Mouse (Mus musculus) left cerebral cortex, adult 2 months (tissue): Measurements from ENCODE around the gene Selenow. TPM values are rescaled to one million over a fixed set of nuclear protein-coding genes. Genes with fewer than 3 reads are reported as not detected.
"Not testable (repeated sequence)": the region's sequence is repeated elsewhere in the genome, so short reads cannot be mapped to it uniquely, and the experiment has no call there.

ENCODE experiments used
- DNase-seq, 2 experiments: peaks; one replicate each; pipeline ENCODE4 v3.0.0; 2021 to 2022; ENCODE audit warnings: low spot score in 2 of 2, mixed read lengths in 1 of 2; ENCODE audit errors: extremely low spot score in 1 of 2
- H3K27ac ChIP-seq: fragments of 200-600 bp; 2 replicates; pipeline ENCODE4 v1.8.1; 2022
- H3K4me3 ChIP-seq: fragments of 200-600 bp; 2 replicates; pipeline ENCODE4 v1.8.1; 2022
- CTCF ChIP-seq: fragments of 200-600 bp; IDR thresholded peaks from 2 replicates; pipeline ENCODE4 v1.8.1; 2022; ENCODE audit warnings: antibody characterized with exemption, mild to moderate bottlenecking, moderate library complexity
- intact Hi-C: fragments of 180-260 bp; cut with DNase I; formaldehyde crosslinking; loops from one replicate; pipeline ENCODE4 v1.15.1; 2025
- total RNA-seq, 2 experiments: library from RNA; stranded (reverse); gene quantifications; 2 replicates each; pipeline ENCODE4 v1.2.3; 2021

Gene Selenow
- total RNA-seq, 2 experiments from 2014 or later: 1,033 to 1,089 TPM

GRCm38 (mm10) chr7:15916134-15916723 is 6.0 kb downstream of the Selenow start:
- H3K4me3 ChIP-seq: no peak overlapping the region
- DNase-seq: no peak
- no peak for TF ChIP-seq CTCF
- no peak overlapping the region for H3K27ac ChIP-seq
- intact Hi-C loops: no loop called here

GRCm38 (mm10) chr7:15915695-15916094 is 6.5 kb downstream of the Selenow start:
- H3K27ac ChIP-seq, intact Hi-C loops, DNase-seq, H3K4me3 ChIP-seq: not testable (repeated sequence)

DNA sequence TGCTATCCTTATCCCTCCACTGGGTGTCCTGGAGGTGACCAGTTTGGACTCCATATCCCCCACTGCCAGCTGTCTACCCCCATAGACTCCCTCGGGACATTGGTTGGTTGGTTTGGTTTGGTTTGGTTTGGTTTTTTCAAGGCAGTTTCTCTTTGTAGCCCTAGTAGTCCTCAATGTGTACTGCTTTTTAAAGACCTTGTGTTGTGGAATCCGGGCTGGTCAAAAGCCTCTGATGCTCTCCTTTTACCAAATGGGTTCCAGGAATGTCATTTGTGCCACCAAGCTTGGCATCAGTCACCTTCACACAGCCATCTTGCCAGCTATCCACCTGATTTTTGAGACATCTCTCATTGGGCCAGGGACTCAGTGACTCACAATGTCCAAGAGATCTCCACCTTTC is 7.5 kb downstream of the Selenow start:
- intact Hi-C loops: no loop called here
- Histone ChIP-seq H3K4me3 (no peak overlapping the region), H3K27ac (no peak overlapping the region)
- no peak for TF ChIP-seq CTCF
- no peak for DNase-seq

DNA sequence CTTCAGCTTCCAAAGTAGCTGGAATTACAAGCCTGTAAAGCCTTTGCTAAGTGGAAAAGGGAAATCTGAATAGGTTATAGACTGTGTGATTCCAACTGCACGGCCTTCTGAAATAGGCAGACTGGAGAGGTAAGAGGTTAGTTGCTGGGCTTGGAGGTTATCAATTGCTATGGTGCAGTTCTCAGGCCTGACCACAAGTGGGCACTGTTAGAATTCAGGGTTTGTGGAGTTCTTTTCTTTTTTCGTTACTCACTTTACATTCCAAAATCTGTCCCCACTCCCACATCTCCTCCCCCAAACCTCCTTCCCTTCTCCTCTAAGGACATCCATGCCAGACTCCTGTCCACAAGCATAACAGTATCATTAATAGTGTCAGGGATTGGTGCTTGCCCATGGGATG is 8.0 kb downstream of the Selenow start:
- TF ChIP-seq CTCF: peak; percentile 82
- Histone ChIP-seq H3K4me3 (no peak overlapping the region), H3K27ac (no peak overlapping the region)
- peak in 1 of 2 experiments; percentile 49 for DNase-seq
- intact Hi-C loops: no loop called here

GRCm38 (mm10) chr7:15912183-15912582 is 10.0 kb downstream of the Selenow start:
- peak; percentile 68 to 76 for DNase-seq
- Histone ChIP-seq H3K27ac (no peak overlapping the region), H3K4me3 (no peak overlapping the region)
- intact Hi-C loops: loop anchor here (1.0 kb wide), 1 partner anchor 53 kb away; no protein-coding TSS in a partner anchor
- TF ChIP-seq CTCF: peak; percentile 77

- TF ChIP-seq CTCF: no peak
- H3K4me3 ChIP-seq: no peak overlapping the region
- no peak for DNase-seq
- no peak overlapping the region for H3K27ac ChIP-seq
- intact Hi-C loops: no loop called here
These were observed 11.7 kb downstream of the Selenow start for GRCm38 (mm10) chr7:15910521-15910920.

DNA sequence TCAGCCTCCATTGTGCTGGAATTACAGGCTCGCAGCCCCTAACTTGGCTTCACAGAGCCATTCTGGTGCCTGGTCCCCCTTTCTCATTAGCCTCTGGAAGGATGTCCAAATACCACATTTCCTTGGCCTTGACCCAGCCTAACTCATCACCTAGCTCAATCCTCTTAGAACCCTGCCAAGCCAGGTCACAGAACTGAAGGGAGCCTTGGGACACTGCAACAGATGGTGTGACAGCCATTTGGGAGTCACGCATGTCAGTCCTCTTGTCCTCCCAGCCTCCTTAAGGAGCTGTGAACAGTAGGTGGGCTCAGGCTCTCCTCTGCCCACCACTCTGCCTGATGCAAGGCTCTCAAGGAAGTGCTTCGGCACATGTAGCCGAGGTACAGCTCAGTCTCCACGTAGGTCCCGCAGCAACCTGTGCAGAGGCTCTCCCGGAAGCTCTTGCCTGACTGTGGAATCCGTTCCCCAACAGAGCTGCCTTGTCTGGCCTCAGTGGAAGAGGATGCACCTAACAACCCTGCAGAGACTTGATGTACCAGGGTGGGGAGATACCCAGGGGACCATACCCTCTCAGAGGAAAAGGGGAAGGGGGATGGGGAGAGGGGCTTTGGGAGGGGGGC is 14.1 kb downstream of the Selenow start:
- TF ChIP-seq CTCF: no peak
- no peak for DNase-seq
- Histone ChIP-seq H3K27ac (no peak overlapping the region), H3K4me3 (no peak overlapping the region)
- intact Hi-C loops: no loop called here

GRCm38 (mm10) chr7:15906602-15907001 is 15.6 kb downstream of the Selenow start:
- intact Hi-C loops: no loop called here
- no peak for DNase-seq
- TF ChIP-seq CTCF: no peak
- H3K4me3 ChIP-seq: no peak overlapping the region
- no peak overlapping the region for H3K27ac ChIP-seq

- Histone ChIP-seq H3K4me3 (no peak overlapping the region), H3K27ac (no peak overlapping the region)
- no peak for DNase-seq
- no peak for TF ChIP-seq CTCF
- intact Hi-C loops: no loop called here
These were observed 16.3 kb downstream of the Selenow start for GRCm38 (mm10) chr7:15905861-15906260.

DNA sequence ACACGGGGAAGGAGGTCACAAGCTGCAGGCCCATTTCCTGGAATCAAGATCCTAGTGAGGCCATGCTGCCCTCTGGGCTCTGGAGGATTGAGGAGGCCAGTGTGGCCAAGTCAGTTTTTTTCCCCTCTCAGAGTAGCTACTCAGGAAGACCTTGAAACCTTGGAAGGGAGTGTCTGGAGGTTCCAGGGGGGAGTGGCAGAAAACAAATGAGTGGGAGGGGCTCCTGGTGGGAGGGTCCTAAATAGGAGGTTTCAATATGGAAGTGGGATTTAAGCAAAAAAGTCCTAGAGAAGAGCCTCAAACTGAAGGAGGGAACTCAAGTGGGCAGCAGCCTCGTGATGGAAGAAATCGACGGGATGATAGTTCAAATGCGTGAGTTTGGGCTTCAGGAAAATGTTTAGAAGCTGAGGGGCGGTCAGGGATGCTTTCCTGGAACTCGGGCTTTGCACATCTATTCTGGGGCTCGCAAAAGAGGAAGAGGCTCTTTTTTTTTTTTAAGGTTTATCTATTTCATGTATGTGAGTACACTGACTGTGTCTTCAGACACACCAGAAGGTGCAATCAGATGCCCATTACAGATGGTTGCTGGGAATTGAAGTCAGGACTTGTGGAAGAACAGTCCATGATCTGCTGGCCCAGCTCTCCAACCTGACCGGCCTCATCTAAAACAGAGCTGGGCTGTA is 20.7 kb downstream of the Selenow start:
- intact Hi-C loops: no loop called here
- TF ChIP-seq CTCF: no peak
- Histone ChIP-seq H3K4me3 (no peak overlapping the region), H3K27ac (no peak overlapping the region)
- DNase-seq: no peak

DNA sequence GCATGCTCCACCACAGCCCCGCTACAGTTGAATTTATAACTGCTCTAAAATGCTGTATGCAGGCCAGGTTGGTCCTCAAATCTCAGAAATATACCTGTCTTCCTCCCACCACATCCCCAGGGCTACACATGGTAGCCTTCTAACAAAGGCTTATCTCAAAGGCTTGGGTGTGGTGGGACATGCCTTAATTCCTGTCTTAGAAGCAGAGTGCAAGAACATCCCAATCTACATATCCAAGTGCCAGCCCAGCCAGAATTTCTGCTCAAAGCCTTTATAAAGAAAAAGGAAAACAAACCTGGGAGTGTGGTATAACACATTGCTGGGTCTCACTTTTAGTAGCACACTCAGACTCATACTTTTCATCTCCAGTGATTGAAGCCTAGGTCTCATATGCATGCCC is 28.0 kb downstream of the Selenow start:
- H3K4me3 ChIP-seq: no peak overlapping the region
- DNase-seq: no peak
- no peak overlapping the region for H3K27ac ChIP-seq
- intact Hi-C loops: no loop called here
- TF ChIP-seq CTCF: no peak

DNA sequence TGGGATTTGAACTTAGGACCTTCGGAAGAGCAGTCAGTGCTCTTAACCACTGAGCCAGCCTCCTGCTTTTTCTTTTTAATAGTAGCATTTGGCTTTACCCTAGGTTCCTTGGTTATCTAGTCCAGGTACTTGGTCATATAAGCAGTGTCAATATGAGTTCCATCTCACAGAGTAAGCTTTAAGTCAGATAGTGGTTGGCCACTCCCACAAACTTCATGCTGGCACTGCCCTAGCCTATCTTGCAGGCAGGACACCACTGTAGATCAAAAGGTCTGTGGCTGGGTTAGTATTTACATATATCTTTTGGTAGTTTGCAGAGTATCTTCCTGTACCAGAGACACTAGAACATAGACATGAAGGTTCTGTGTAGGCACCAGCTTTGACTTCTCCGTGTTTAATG is 38.1 kb downstream of the Selenow start:
- TF ChIP-seq CTCF: no peak
- DNase-seq: no peak
- H3K27ac ChIP-seq: no peak overlapping the region
- no peak overlapping the region for H3K4me3 ChIP-seq
- intact Hi-C loops: no loop called here

GRCm38 (mm10) chr7:15882317-15882716 is 39.9 kb downstream of the Selenow start, which contains the start of gene Crxos:
Gene Crxos (plus strand): TSS chr7:15882617.
- Histone ChIP-seq H3K4me3 (no peak within 1 kb of the TSS), H3K27ac (no peak within 1 kb of the TSS)
- intact Hi-C loops: no loop called here
- no peak for TF ChIP-seq CTCF
- DNase-seq: no peak
